Mouse (Mus musculus) heart, postnatal 4 days (tissue): ENCODE results near the gene Gm20521. TPM values are rescaled to one million over a fixed set of nuclear protein-coding genes. Genes with fewer than 3 reads are reported as not detected.

Source experiments
- DNase-seq: peaks from one replicate; pipeline ENCODE4 v3.0.0; 2021
- total RNA-seq, 2 experiments: library from RNA; stranded (reverse); gene quantifications; 2 replicates each; pipeline ENCODE4 v1.2.3; 2021

The Gm20521 gene
- total RNA-seq = 1 to 10 TPM; 3.0 to 3.9 TPM

DNA sequence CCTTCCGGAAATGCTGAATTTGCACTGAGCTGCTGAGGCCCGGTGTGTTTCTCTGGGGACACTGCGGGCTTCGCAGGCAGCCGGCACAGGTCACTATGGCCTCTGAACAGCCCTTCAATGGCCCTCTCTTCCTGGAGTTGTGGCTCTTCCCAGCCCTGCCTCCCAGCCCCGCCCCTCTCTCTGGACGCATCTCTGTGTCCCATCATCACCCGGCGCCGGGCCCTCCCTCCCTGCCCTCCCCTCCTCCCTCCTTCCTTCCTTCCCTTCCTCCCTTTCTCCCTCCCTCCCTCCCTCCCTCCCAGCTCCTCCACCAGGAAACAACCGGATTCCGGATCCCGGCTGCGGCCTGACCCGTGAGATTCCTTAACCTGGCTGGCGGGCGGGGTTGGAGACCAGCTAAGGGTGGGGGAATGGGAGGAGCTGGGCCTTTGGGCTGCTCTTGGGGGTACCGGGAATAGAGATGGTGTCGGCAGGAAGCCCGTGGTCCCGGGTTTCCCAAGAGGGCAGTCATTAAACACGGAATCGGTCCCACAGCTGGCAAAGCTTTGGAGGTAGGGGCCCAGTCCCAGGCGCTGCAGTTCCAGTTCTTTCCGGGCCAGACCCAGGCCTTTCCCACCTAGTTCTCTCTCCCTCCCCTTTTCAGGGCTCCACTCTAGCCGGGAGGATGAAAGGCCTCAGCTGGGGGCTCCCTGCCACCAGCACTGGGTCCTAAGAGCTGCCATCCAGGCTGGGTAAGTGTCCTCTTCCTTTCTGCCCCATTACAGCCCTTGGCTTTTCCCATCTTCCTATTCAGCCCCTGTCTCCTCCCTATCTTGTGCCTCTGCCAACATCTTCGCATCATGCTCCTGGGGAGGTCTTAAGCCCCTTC is at the start of gene Gm20521, which contains the start of gene Bcl2l2:
Gene Gm20521, plus strand, starts transcription at position 288 of the 868 bp plus-strand sequence.
Gene Bcl2l2, plus strand, starts transcription at position 224 of the 868 bp plus-strand sequence.
- DNase-seq = peak; percentile 88

- DNase-seq = no peak
Measured at GRCm38 (mm10) chr14:54843461-54843860, 39.8 kb upstream of the Gm20521 start.

GRCm38 (mm10) chr14:54855726-54856125 is 27.5 kb upstream of the Gm20521 start:
- DNase-seq = no peak

GRCm38 (mm10) chr14:54856703-54857102 is 26.5 kb upstream of the Gm20521 start:
- no peak for DNase-seq

GRCm38 (mm10) chr14:54857891-54858290 is 25.4 kb upstream of the Gm20521 start:
- no peak for DNase-seq

DNA sequence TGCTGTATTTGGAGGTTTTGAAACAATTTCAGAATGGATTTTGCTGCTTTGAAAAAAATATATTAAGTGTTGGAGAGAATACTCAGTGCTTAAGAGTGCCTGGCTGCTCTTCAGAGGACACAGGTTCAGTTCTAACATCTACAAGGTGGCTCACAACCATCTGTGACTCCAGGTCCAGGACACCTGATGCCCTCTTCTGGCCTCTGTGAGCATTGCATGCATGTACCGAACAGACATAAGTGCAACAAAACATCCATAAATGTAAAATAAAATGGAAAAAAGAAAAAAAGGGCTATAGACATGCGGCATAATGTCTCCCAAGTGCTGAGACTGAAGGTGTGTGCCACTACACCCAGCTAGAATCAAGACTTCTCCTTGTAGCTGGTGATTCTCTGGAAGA is 22.7 kb upstream of the Gm20521 start:
- peak; percentile 71 for DNase-seq

- DNase-seq = peak; percentile 95
Measured at GRCm38 (mm10) chr14:54863501-54864312, 19.5 kb upstream of the Gm20521 start.

DNA sequence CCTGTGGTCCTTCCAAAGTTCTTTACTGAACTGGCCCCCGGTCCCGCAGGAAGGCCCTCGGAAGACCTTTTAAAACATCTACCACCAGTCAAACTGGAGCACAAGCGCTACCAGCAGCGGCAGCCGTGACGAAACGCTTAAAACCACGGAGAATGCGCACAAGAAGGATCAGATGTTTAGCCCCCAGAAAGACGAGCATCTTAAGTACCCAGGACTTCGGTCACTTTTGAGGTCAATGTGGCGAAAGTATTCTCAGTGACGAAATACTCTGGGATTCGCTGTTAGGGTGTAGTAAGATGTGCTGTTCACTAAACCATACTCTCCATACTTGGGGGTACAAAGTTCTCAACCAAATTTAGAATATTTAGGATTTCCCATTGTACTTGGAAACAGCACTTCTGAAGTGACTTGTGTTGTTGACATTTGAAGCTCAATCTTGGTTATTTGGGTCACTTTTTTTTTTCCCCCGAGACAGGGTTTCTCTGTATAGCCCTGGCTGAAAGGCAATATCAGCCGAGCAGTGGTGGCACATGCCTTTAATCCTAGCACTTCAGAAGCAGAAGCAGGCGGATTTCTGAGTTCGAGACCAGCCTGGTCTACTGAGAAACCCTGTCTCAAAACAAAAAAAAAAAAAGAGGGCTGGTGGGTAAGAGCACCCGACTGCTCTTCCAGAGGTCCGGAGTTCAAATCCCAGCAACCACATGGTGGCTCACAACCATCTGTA is 18.8 kb upstream of the Gm20521 start:
- no peak for DNase-seq

- no peak for DNase-seq
Measured at GRCm38 (mm10) chr14:54865626-54866025, 17.6 kb upstream of the Gm20521 start.

- DNase-seq = no peak
Measured at GRCm38 (mm10) chr14:54866268-54866667, 17.0 kb upstream of the Gm20521 start.

DNA sequence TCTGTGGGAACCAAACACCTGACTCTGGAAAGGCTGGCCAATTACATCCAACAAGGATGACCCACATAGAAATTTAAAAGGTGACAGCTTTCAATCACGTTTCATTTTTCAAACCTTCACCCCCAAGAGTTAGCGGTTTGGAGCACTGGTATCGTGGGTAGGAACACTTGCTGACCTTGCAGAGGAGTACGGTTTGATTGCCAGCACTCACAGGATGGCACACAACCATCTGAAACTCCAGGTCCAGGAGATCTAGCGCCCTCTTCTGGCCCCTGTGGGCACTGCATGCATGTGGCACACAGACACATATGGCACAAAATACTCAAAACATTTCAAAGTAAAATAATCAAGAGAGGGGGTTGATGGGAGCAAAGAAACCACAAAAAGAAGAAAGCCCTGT is 16.3 kb upstream of the Gm20521 start:
- DNase-seq = no peak

- no peak for DNase-seq
Measured at GRCm38 (mm10) chr14:54868026-54868425, 15.2 kb upstream of the Gm20521 start.

- DNase-seq = no peak
Measured at GRCm38 (mm10) chr14:54870861-54871260, 12.4 kb upstream of the Gm20521 start, which contains the start of gene Homez. TSS of gene Homez (minus strand) at chr14:54870961.

- DNase-seq = no peak
Measured at GRCm38 (mm10) chr14:54874165-54874564, 9.1 kb upstream of the Gm20521 start.

DNA sequence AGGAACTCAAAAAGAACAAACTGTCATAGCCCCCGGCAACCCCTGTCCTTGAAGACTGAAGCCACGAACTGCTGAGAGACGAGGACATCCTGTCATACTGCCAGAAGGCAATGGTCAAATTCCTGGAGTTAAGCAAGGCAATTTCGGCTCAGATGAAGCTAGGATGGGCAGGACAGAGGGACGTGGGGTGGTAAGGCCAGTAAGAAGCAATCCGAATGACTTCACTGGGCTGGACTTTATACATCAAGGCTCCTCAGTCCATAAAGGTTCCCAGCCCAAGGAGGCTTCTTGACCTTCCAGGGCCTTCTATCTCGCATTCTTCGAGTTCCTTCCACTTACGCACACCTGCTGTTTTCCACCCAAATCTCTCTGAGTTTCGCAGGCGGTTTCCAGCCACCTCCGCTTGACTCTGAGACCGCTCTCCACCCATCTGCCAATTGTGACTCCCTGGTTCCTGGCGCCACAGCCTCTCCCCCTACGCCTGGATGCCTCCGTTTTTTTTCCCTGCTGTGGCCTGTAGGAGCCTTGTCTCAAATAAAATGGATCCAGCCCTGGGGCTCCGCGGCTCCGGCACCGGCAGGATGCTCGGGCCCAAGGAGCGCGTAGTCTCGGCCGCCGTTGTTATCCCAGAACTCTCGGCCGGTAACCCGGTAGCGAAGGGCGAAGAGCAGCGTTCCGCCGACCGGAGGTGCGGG is 7.2 kb upstream of the Gm20521 start:
- no peak for DNase-seq

GRCm38 (mm10) chr14:54876539-54877047 is 6.6 kb upstream of the Gm20521 start:
- peak; percentile 88 for DNase-seq

DNA sequence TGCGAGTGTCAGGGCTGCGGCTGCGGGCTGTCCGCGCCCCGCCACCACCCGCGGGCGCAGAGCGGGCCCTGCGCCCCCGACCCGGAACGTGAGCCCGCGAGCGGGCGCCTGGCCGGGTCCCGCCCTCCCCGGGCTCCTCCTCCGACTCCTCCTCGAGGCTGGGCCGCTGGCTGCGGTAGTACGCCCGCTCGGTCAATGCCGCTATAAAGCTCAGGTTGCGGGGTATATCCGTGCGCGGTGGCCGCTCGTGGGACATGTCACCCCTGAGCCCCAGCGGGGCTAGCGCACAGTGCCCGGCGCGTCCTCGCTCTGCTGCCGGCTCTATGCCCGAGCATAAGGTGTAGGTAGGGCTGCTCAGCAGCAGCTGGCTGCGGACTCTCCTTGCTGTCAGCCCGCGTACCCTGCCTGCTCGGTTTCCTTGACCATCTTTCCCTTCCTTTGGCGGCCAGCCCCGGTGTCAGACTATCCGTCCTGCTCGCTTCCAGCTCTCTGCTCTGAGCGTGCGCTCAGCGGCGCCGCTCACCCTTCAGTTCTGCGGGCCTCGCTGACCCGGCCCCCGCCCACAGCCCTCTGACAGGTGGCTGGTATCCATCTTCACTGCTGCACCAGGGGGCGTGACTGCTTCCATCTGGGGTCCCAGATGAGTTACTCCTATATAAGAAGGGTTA is 6.1 kb upstream of the Gm20521 start, which contains the start of gene Ppp1r3e:
Gene Ppp1r3e, minus strand, starts transcription at position 503 of the 668 bp plus-strand sequence.
- peak; percentile 66 for DNase-seq

GRCm38 (mm10) chr14:54884022-54884712 is 926 bp downstream of the Gm20521 start:
- DNase-seq = no peak

DNA sequence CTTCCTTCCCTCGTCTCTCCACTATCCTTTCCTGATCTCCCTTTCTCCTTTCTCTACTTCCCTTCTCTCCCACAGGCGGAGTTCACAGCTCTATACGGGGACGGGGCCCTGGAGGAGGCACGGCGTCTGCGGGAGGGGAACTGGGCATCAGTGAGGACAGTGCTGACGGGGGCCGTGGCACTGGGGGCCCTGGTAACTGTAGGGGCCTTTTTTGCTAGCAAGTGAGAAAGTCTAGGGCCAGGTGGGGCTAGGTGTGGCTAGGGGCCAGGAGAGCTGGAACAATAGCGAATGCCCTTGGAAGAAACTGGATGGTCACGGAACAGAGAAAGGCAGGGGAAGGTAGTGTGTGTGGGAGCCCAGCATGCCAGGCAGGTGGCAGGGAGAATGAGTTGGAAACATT is 2.1 kb downstream of the Gm20521 start:
- DNase-seq = no peak

DNA sequence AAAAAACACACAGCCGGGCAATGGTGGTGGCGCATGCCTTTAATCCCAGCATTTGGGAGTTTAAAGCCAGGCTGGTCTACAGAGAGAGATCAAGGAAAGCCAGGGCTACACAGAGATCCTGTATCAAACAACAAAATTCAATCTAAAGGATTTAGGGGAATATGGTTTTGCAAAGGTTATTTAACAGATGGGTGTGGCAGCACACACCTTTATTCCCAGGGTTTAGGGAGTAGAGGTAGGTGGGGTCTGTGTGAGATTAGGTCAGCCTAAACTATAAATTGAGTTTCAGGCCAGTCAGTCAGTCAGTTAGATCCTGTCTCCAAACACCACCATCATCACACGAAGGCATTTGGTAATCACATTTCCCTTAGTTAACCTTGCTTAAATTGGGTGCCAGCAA is 9.0 kb downstream of the Gm20521 start, which contains the start of gene Pabpn1:
Gene Pabpn1, plus strand, starts transcription at position 301 of the 400 bp plus-strand sequence.
- DNase-seq = no peak
